Comparison of ENCODE assay signal across 14 mouse cellular contexts in genomic region chr15:100951491-100951890, GRCm38 (mm10).
A peak's percentile ranks its signal among the peaks of the same experiment; 100 is the strongest.
DNase-seq lines count a peak whose midpoint lies in the region.
"Had no signal": no experiment of that assay in that cellular context is flagged by ENCODE, and none has a peak within 500 bp of the region (broad histone marks: within the 10 kb centered on the region; RNA-seq: fewer than 3 reads in every experiment).

No protein-coding gene starts in this region.

- DNase-seq in cerebellum, postnatal 10 days, result peak; percentile 25 to 26
- no peak for DNase-seq in cerebellum, adult 11-12 months
- DNase-seq in layer of hippocampus, adult 9-11 months, result peak; percentile 53
- DNase-seq in layer of hippocampus, postnatal 14 days (ENCODE audit: low spot score in 2 of 2), result no peak
- peak; percentile 32 for DNase-seq in right cerebral cortex, adult 18-20 months
- no peak for DNase-seq in right cerebral cortex, postnatal 14 days
- no peak for DNase-seq in adipocyte (ENCODE audit: low spot score)
- DNase-seq: adrenal gland, adult 8-10 months; adrenal gland, postnatal 25 days; cerebellum, adult 9-10 months; embryo, embryonic 11 days; gastrocnemius, adult 2 months; gastrocnemius, postnatal 14 days; heart, adult 11 months had no signal

Comparison
In these comparisons a context has a peak if more than half of its experiments do, and no peak if none do; other contexts are left out.
1. DNase-seq: peak in cerebellum, postnatal 10 days (2 of 2), layer of hippocampus, adult 9-11 months (single experiment) and right cerebral cortex, adult 18-20 months (single experiment); none in cerebellum, adult 11-12 months (single experiment), layer of hippocampus, postnatal 14 days (0 of 2), right cerebral cortex, postnatal 14 days (single experiment) and adipocyte (single experiment).